Mouse (Mus musculus): ENCODE measurements at regions not wholly inside any gene's neighbourhood (a gene's known extent, or its start where the extent isn't known, plus 50 kb on each side); places are given as distances from the start of the nearest gene placed in this dataset.

DNA sequence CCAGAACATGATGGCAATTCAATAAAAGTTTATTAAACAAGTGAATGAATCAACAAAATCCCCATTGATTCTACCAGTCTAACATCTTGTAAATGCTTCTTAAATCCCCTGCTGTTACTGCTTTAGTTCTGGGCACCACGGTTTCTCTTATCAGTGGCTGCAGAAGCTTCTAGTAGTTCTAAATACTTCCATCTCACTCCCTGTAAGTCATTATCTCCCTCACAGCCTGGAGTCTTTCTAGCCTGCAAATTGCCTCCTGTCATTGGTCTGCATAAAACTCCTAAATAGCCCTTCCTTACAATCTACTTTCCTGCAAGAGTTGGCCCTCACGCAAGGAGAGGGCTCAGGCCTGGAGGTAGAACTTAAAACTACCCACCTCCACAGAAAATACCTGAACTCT, 53.0 kb upstream of the Krr1 start:
- TF ChIP-seq CTCF (IDR thresholded peaks at IDR 0.05; ENCODE audit: low read depth) = no peak
- TF ChIP-seq EP300 (IDR thresholded peaks at IDR 0.05; ENCODE audit: low read depth) = no peak

Data from heart, postnatal 0 days (tissue).